Mouse (Mus musculus): ENCODE results near the gene Ugt1a6b. TPM values are rescaled to one million over a fixed set of nuclear protein-coding genes. Genes with fewer than 3 reads are reported as not detected.
A peak's percentile ranks its signal among the peaks of the same experiment; 100 is the strongest.
"Not testable (repeated sequence)": the region's sequence is repeated elsewhere in the genome, so short reads cannot be mapped to it uniquely, and the experiment has no call there.

Gene Ugt1a6b
- total RNA-seq, 1 experiment from 2014 or later, result 11.5 TPM

- peak; percentile 62 for DNase-seq
Observed at GRCm38 (mm10) chr1:88224029-88224776, 121.2 kb downstream of the Ugt1a6b start.

DNA sequence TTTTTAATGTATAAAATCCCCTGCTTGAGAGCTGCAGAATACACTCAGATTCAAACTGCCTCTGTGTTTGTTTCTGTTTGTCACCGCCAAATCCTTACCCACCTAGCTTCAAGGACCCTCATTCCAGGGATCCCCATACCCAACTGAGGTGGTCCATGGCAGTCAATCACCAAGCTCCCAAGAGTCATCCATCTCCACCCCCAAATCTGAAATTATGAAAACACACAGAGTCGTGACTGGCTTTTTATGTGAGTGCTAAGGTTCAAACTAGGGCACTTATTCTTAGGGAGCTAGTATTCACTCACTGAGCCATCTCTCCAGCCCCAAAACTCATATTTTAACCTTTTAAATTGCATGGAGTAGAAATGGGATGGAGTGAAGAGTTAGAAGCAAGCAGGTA lies 122.2 kb downstream of the Ugt1a6b start:
- DNase-seq, result not testable (repeated sequence)

GRCm38 (mm10) chr1:88225741-88226140 lies 122.7 kb downstream of the Ugt1a6b start:
- DNase-seq, result no peak

- peak; percentile 5 for DNase-seq
Observed at GRCm38 (mm10) chr1:88226670-88227379, 123.8 kb downstream of the Ugt1a6b start, which contains the start of gene Mroh2a. Gene Mroh2a (plus strand): TSS chr1:88226986.

- no peak for DNase-seq
Observed at GRCm38 (mm10) chr1:88227482-88227881, 124.4 kb downstream of the Ugt1a6b start.

GRCm38 (mm10) chr1:88228121-88228520 lies 125.1 kb downstream of the Ugt1a6b start:
- DNase-seq, result peak; percentile 6

DNA sequence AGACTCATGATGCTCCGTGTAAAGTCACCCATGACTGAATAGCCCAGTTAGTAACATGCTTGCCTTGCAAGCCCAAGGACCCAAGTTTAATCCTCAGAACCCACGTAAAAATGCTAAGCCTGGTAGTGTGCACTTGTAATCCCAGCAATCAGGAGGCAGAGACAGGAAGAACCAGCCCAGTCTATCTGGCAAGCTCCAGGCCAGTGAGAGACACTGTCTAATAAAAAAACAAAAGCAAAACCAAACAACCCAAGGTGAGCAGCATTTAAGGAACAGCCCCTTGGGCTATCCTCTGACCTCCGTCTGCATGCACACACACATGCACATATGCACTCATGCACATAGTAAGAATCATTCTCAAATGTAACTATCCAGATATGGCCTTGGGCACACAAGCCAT lies 126.5 kb downstream of the Ugt1a6b start:
- peak; percentile 9 for DNase-seq

- DNase-seq, result peak; percentile 6
Observed at GRCm38 (mm10) chr1:88229986-88230385, 126.9 kb downstream of the Ugt1a6b start.

DNA sequence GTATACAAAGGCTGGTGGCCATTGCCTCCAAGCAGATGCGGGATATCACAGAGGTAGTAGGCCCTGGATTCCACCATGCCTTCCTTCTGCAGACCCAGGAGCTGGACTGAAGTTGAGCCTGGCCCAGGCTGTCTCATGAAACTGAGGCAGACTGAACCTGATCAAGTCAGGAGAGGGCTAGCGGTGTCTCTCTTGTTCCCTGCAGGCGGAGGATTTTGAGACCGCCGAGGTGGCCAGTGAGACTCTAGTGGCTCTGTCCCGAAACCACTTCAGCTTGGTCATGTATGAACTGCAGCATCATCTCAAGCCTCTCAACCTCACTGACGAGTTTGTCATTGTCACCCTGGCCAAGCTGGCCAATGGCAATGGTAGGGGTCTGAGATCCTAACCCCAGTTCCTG lies 127.4 kb downstream of the Ugt1a6b start:
- DNase-seq, result no peak

- DNase-seq, result no peak
Observed at GRCm38 (mm10) chr1:88230981-88231802, 128.1 kb downstream of the Ugt1a6b start.

DNA sequence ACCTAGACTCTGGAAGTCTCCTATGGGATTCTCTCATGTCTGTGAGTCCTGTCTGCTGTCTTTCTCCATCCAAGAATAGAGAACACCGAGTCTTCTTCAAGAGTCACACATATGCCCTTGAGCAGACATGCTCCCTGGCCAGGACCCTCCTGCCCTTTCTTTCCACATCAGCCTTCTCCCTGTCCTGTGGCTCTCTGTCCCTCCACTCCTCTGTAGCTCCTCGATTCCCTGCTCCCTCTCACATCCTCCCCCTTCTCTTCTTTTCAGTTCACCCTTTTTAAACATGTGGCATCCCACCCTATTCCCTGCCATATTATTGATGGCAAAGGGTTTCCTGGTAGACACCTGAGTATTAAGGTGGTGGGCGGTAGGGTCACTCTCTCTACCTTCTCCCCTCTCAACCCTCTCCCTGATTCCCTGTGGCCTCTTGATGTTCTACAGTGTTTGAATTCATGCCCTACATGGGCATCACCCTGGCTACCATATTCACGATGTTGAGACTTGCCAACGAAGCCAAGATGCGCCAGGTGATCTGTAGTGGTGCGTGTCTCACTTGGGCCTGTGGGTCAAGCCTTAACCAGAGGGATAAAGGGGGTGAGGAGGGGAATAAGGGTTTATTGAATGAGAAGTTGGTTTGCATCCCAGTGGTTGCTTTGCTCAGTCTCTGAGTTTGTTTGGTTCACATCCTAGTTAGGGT lies 128.9 kb downstream of the Ugt1a6b start:
- DNase-seq, result no peak

- no peak for DNase-seq
Observed at GRCm38 (mm10) chr1:88232664-88233380, 129.8 kb downstream of the Ugt1a6b start.

DNA sequence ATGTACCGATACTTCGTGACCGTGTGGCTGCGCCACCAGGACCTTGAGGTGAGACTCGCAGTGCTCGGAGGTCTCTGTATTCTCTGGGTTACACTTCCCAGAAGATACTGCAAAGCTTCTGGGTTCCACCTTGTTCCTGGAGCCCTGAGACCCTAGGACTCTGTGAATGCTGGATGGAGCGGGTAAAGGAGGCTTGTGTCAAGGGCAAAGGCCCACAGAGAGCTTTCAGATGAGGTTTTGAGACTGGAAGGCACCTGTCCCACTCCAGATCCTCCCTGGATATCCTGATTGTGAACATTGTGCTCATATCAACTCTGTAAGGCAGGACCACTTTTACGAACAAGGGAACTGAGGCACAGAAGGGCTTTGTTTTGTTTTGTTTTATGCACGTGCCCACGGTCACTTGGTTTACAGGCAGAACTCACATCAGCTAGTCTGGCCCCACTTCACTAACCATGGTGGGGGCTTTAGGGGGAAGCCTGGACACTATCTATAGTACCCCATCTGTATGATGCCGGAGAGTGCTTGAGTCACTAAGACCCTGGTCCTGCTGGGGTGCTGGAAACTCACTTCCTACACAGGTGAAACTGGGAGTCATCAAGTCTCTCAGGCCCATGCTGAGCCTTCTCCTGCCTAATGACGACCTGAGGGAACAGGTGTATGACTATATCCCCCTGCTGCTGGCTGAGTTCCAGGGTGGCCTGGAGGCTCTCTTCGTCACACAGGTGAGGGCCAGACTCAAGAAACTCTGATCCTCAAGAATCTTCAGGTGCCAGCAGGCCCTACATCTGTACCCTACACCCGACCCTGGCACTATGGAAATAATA lies 130.6 kb downstream of the Ugt1a6b start:
- no peak for DNase-seq

DNA sequence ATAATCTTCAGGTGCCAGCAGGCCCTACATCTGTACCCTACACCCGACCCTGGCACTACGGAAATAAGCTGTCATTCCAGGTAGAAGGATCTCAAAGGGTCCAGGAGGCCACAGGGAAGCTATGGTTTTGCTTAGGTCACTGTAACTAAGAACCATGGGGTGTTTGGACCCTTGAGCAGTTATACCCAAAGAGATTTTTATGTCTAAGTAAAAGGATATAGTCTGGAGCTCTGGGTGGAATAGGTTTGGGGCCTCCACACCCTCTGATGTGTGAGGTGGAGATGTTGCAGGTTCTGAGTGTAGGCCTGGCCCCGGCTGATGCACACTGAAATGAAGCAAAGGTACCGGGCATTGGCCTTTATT lies 131.2 kb downstream of the Ugt1a6b start:
- DNase-seq, result no peak

GRCm38 (mm10) chr1:88234646-88235045 lies 131.6 kb downstream of the Ugt1a6b start:
- DNase-seq, result no peak

- DNase-seq, result no peak
Observed at GRCm38 (mm10) chr1:88235046-88235893, 132.2 kb downstream of the Ugt1a6b start.

- DNase-seq, result no peak
Observed at GRCm38 (mm10) chr1:88235894-88236415, 132.9 kb downstream of the Ugt1a6b start.

DNA sequence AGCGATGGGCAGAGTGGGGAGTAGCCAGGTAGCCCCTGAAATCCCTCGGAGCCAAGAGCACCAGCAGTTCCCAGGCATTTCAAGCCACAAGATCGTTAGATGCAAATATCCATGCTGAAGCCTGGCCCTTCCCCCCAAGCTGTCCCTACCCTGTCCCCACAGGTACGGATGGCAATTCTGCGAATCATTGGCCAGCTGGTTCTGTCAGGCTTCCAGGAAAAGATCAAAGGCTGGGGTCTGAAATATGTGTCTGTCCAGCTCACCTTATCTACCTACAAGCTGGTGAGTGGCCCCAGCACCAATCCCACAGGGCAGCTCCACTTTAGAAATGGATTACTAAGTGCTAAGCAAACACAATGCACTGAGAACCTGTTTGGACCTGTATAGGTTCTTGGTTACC lies 134.3 kb downstream of the Ugt1a6b start:
- no peak for DNase-seq

GRCm38 (mm10) chr1:88238771-88239170 lies 135.7 kb downstream of the Ugt1a6b start:
- DNase-seq, result no peak

Data from adrenal gland, postnatal 14 days (tissue).